Mouse (Mus musculus) cerebellum, postnatal 4 days (tissue): Measurements from ENCODE around the gene Hps3.
"Not testable (repeated sequence)": the region's sequence is repeated elsewhere in the genome, so short reads cannot be mapped to it uniquely, and the experiment has no call there.

ENCODE experiments used
- DNase-seq, 2 experiments: peaks; one replicate each; pipeline ENCODE4 v3.0.0; 2022; ENCODE audit warnings: low spot score in 2 of 2, mixed read lengths in 1 of 2

The Hps3 gene

DNA sequence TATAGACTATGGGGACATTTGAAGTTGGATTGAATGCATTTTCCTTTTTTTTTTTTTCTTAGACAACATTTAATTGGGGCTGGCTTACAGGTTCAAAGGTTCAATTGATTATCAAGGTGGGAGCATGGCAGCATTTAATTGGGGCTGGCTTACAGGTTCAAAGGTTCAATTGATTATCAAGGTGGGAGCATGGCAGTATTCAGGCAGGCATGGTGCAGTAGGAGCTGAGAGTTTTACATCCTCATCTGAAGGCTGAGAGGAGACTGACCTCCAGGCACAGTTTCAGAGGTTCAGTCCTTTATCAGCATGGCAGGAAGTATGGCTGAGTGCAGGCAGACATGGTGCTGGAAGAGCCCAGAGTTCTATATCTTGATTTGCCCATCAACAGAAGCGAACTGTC is 85.7 kb downstream of the Hps3 start:
- DNase-seq = not testable (repeated sequence)

DNA sequence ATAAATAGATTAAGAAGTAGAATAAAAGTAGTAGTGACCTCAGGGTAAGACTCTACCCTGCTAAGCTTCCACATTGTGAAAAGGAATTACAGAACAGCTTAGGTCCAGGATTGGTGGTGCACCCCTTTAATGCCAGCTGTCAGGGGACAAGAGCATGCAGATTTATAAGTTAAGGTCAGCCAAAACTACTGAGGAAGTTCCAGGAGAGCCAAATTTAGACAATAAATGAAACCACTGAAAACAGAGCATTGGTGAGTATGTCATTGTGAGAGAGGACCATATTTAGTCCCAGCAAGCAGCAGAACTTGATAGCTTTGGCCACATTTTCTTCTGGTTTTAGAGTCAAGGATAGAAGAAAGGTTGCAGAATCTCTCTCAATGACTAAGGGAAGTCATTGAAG is 86.6 kb downstream of the Hps3 start:
- no peak for DNase-seq
